Mouse (Mus musculus) neural tube, embryonic 10.5 days (tissue): Measurements from ENCODE around the gene Zfp81.
"Not testable (repeated sequence)": the region's sequence is repeated elsewhere in the genome, so short reads cannot be mapped to it uniquely, and the experiment has no call there.

Source experiments
- DNase-seq: peaks from one replicate; pipeline ENCODE4 v3.0.0-alpha.2; 2017; ENCODE audit warnings: low spot score; ENCODE audit errors: extremely low spot score

Zfp81 gene

DNA sequence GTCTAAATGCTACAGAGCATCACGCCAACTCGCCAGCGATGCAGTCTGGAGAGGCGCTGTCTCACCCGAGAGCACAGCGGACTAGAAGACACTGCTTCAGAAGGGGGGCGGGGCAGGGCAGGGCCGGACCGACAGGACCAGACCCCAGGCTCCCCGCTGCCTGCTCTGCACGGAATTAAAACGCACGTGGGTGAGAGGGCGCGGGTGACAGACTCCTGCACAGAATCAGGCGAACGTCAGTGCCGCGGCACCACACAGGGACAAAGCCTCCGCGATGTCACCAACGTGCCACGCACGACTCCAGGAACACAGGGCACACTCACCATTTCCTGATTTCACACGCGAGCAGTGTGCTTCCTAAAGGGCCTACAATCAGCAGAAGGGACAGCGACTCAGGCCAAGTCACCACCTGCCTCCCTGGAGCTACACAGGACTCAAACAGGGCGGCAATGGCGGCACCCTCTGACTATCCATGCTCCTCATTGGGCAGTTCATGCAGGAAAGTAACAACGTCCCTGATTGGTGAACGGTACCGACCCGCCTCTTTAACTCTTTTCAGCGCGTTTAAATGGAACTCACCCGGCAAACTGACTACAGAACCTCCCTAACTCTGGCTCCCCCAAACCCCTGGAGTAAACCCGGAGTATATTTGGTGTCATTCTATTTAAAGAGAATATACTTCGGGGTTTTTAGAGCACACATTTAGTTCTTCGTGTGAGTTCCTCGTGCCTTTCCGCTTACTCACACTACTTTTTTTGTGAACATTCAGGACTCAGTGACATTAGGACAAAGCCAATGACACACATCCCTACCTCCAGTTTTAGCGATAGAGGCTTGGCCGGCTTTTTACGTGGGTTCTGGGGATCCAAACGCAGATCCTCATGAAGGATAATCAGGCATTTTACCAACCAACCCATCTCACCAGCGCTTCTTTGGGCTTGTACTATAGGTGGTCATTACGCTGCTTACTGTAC is at the start of gene Zfp81:
Zfp81 (minus strand) TSS at position 468 of the 974 bp plus-strand sequence.
- DNase-seq = peak; percentile 85

DNA sequence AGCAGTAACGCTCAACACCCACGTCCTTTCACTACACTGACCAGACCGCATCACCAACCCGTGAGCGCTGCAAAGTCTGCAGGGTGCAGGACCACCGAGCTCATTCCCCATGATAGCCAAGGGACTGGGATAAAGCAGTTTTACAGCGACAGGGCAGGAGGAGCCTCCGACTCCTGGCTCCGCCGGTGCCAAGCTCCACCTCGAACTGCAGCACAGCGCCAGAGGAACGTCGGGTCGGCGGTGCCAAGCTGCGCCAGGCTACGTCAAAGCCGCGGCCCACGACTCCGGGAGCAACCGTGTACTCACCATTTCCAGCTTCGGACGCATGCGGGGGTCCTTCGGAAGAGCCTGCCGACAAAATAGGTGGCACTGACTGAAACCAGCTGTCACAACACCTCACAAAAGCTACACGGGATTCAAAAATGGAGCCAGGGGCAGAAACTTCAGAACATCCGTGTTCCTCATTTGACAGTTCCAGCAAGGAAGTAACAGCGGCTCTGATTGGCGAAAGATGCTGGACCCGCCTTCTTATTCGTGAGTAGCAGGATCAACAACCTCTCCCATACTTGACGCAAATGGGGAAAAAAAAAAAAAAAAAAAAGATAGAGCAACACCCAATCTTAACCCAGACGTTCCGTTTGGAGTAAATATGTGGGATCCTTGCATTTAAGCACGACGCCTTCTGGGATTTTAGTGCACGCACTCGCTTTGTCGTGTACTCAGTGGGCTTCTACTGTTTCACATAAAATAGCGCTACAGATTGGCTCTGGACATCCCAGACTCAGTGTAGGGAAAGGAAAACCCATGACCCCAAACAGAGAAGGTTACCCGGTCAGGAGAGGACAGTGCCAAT is 35.7 kb upstream of the Zfp81 start, which contains the start of gene Zfp101:
Zfp101 (minus strand) TSS at position 460 of the 853 bp plus-strand sequence.
- peak; percentile 83 for DNase-seq

GRCm38 (mm10) chr17:33392271-33392670 is 33.6 kb upstream of the Zfp81 start:
- no peak for DNase-seq

DNA sequence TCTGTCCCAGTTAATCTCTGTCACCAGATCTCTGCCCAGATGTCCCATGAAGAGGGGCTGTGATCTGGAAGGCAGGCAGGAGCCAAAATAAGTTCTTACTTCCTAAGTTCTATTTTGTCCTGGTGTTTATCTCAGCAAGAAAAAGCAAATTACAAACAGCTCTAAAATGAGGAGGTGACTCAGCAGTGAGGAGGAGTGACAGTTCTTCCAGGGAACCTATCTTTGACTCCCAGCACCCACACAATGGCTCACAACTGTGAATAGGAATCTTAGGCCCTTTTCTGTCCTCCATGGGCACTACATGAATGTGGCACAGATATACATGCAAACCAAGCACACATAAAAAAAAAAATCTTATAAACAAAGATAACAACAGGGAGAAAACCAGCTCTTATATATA is 27.0 kb upstream of the Zfp81 start:
- no peak for DNase-seq

GRCm38 (mm10) chr17:33372795-33373194 is 14.1 kb upstream of the Zfp81 start:
- no peak for DNase-seq

- DNase-seq = no peak
Measured at GRCm38 (mm10) chr17:33352981-33353380, 5.7 kb downstream of the Zfp81 start.

DNA sequence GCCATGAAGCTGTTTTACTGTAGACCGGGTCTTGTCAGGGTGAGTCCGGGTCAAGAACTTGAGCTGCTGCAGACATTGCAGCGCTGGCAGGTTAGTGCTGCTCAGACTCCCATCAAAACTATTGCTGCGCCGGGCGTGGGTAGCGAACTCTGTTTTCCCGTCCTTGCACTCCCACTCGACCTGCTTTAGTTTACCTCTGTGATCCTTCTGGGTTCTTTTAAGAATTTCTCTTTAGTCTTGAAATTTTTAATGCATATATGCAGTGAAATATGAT is 68.9 kb downstream of the Zfp81 start:
- not testable (repeated sequence) for DNase-seq

DNA sequence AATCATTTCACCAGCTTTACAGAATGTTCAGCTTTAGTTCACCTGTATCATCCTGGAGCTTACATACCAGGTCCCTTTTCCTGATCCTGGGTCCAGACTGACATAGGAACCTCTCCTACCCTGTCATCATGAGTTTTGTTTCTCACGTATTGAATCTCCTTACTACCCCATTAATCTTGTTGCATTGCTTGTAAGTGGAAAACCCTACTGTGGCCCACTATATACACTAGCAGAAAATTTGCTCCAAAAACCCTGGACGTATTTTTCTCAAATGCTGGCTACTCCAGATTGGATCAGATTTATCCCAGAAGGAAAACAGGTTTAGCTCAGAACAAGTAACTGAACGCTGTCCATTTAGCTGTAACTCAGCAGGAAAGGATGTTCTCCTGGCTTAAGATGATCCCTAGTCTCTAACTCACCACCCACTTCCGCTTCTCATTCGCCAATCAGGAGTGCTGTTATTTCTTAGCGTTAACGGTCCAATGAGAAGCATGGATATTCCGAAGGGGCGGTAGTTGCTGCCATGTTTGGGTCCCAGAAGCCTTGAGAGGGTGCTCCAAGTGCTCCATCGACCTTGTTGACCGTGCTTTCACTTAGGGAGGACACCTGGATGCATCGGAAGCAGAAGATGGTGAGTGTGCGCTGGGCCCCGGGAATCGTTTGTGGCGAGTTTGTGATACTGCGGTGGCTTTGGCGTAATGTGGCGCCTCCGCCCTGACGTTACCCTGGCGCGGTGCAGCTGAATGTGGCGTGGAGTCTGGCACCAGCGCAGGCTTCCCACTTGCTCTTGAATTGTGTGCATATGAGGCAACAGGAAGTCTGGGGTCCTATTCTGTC is 69.4 kb downstream of the Zfp81 start, which contains the start of gene Zfp955b:
Zfp955b (plus strand) TSS at position 506 of the 837 bp plus-strand sequence.
- not testable (repeated sequence) for DNase-seq
